Mouse (Mus musculus) megakaryocyte, embryonic 14.5 days (primary cell): ENCODE data around the gene Epha6.

Source experiments
- FLI1 ChIP-seq: IDR thresholded peaks from 2 replicates; pipeline ENCODE4 v1.6.1; 2012; ENCODE audit warnings: low read length, inconsistent platforms, mixed read lengths
- GATA1 ChIP-seq: IDR thresholded peaks from 3 replicates; pipeline ENCODE4 v1.6.1; 2012; ENCODE audit warnings: mixed read lengths, low read length, inconsistent platforms, borderline replicate concordance

DNA sequence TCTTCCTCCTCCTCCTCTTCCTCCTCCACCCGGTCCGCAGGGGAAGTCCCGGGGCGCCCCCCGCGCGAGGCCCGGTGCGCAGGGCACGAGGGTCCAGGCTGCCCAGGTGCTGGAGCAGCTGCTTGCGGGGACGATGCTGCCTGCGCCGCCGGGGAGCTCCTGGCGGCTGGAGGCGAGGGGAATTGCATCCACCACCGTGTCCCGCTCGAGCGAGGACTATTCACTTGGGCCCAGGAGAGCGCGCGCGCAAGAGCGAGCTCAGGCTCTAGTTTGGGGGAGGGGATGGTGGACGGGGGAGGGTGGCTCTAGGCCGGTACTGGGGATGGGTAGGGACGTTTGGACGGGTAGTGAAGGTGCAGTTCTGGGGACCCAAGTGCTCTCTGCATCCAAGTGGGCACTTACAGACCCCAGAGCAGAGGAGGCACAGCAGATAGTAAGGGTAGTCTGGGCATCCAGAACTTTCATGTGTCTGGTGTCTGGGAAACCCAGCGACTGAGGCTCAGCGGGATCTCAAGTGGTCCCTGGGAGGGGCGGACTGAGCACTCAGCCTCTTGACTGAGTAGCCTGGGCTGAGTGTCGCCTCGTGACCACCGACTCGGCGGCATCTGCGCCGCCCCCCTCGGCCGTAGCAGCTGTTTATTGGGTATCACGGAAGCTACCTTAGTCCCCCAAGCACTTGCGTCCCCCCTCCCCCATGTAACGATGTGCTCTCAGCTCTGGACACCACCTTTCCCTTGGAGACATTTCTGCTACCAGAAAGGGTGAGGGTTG lies at the start of gene Epha6:
- no peak for TF ChIP-seq GATA1
- TF ChIP-seq FLI1, result no peak
